Mouse (Mus musculus) hindbrain, postnatal 0 days (tissue): ENCODE results near the gene Elobl. TPM values are rescaled to one million over a fixed set of nuclear protein-coding genes. Genes with fewer than 3 reads are reported as not detected.

Experiments
- ATAC-seq: fragments of 200-750 bp; cut with Nextera tagmentation; 2 replicates; pipeline ENCODE4 v1.8.0; 2017; ENCODE audit warnings: mild to moderate bottlenecking, moderate TSS enrichment, moderate library complexity
- DNase-seq: peaks from one replicate; pipeline ENCODE4 v3.0.0-alpha.2; 2015; ENCODE audit warnings: low spot score
- H3K27ac ChIP-seq: fragments of 300-500 bp; sonication (generic); 2 replicates; pipeline ENCODE4 v1.5.1; 2014; ENCODE audit warnings: mild to moderate bottlenecking
- H3K27me3 ChIP-seq: fragments of 300-500 bp; sonication (generic); 2 replicates; pipeline ENCODE4 v1.6.1; 2014; ENCODE audit warnings: low read length, mixed read lengths; ENCODE audit not compliant: insufficient read depth
- H3K36me3 ChIP-seq: fragments of 300-500 bp; sonication (generic); 2 replicates; pipeline ENCODE4 v1.6.1; 2014; ENCODE audit warnings: low read length, mixed read lengths; ENCODE audit not compliant: insufficient read depth
- H3K4me1 ChIP-seq: fragments of 300-500 bp; sonication (generic); 2 replicates; pipeline ENCODE4 v1.6.1; 2014; ENCODE audit warnings: antibody characterized with exemption, low read length, mixed read lengths; ENCODE audit not compliant: insufficient read depth
- H3K4me2 ChIP-seq: fragments of 300-500 bp; sonication (generic); 2 replicates; pipeline ENCODE4 v1.6.1; 2014; ENCODE audit warnings: low read depth, mild to moderate bottlenecking, low read length, moderate library complexity, mixed read lengths
- H3K4me3 ChIP-seq: fragments of 300-500 bp; sonication (generic); 2 replicates; pipeline ENCODE4 v1.5.1; 2014; ENCODE audit warnings: low read length
- H3K9ac ChIP-seq: fragments of 300-500 bp; sonication (generic); replicated peaks from 2 replicates; pipeline ENCODE4 v1.6.1; 2014; ENCODE audit warnings: mild to moderate bottlenecking, low read length, moderate library complexity, mixed read lengths
- H3K9me3 ChIP-seq: fragments of 300-500 bp; sonication (generic); 2 replicates; pipeline ENCODE4 v1.6.1; 2016; ENCODE audit warnings: low read length, mixed read lengths
- CTCF ChIP-seq: IDR thresholded peaks from 2 replicates; pipeline ENCODE4 v1.5.1; 2016; ENCODE audit warnings: antibody characterized with exemption, control low read depth, low read depth
- WGBS: fragments of 180-500 bp; shearing (Covaris S2); extraction: QIAGEN DNeasy Blood & Tissue Kit; methylation state at CpG from one replicate; pipeline ENCODE4 v1.1.7; 2014; 5-methylcytosine and 5-hydroxymethylcytosine counted together
- polyA plus RNA-seq: library from polyadenylated mRNA; unstranded; fragments of >200 nt; fragmentation: Nextera tagmentation; extraction: Ambion mirVana; gene quantifications from 2 replicates; pipeline ENCODE4 v1.2.1, GENCODE M21; 2015
- total RNA-seq: library from RNA; depleted of rRNA; stranded (reverse); fragments of >200 nt; gene quantifications from 2 replicates; pipeline ENCODE4 v1.2.3, GENCODE M21; 2014; rRNA removed

Gene Elobl
- total and polyA plus RNA-seq, 2 experiments from 2014 or later, result not detected

GRCm38 (mm10) chr11:88931692-88932530, 34.8 kb downstream of the Elobl start:
- no peak for TF ChIP-seq CTCF
- Histone ChIP-seq H3K27ac (no peak overlapping the region), H3K4me1 (no peaks in the 10 kb centered on the region), H3K27me3 (no peaks in the 10 kb centered on the region), H3K9ac (no peak overlapping the region), H3K36me3 (peaks cover 35% of the 10 kb centered on the region), H3K4me2 (no peak overlapping the region), H3K4me3 (no peak overlapping the region), H3K9me3 (no peaks in the 10 kb centered on the region)
- WGBS, result 71% methylated on average over 14 of the region's 14 CpGs
- DNase-seq, result no peak
- no peak for ATAC-seq

DNA sequence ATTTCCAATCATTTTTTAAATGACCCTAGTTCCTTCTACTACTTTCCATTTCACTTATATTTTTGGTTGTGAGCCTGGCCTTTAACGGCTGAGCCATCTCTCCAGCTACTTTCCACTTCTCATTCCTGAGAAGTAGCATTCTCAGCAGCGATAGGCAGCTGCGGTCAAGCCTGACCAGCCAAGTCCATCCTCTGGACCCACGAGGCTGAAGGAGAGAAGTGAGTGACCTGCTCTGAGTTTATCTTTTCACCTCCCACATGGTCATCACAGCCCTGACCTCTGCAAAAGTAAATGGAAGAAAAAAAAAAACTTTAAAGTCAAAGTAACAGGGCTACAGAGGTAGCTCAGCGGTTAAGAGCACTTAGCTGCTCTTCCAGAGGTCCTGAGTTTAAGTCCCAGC, 40.2 kb downstream of the Elobl start:
- Histone ChIP-seq H3K36me3 (peaks cover 30% of the 10 kb centered on the region), H3K9ac (no peak overlapping the region), H3K27me3 (no peaks in the 10 kb centered on the region), H3K4me1 (no peaks in the 10 kb centered on the region), H3K9me3 (no peaks in the 10 kb centered on the region), H3K27ac (no peak overlapping the region), H3K4me3 (no peak overlapping the region), H3K4me2 (no peak overlapping the region)
- DNase-seq (no peak), ATAC-seq (no peak)
- WGBS, result 90% methylated on average over 5 of the region's 5 CpGs
- TF ChIP-seq CTCF, result no peak

Other genes with a start within 250 kb of the Elobl start
- gene Msi2, start 248.4 kb downstream of the Elobl start, total RNA-seq, result 165 and 170 TPM in 2 replicates
- gene Msi2, start 248.4 kb downstream of the Elobl start, polyA plus RNA-seq, result 33.0 and 36.8 TPM in 2 replicates
- 38.7 and 51.5 TPM in 2 replicates for gene Akap1, start 102.3 kb downstream of the Elobl start, total RNA-seq
- 19.5 and 20.8 TPM in 2 replicates for gene Akap1, start 102.3 kb downstream of the Elobl start, polyA plus RNA-seq
- 21.3 and 26.0 TPM in 2 replicates for gene Scpep1, start 11.5 kb downstream of the Elobl start, total RNA-seq
- 32.4 and 33.3 TPM in 2 replicates for gene Scpep1, start 11.5 kb downstream of the Elobl start, polyA plus RNA-seq
- 21.7 and 29.0 TPM in 2 replicates for gene Coil, start 3.3 kb upstream of the Elobl start, total RNA-seq
- gene Coil, start 3.3 kb upstream of the Elobl start, polyA plus RNA-seq, result 22.8 and 24.7 TPM in 2 replicates
- gene Trim25, start 32.4 kb upstream of the Elobl start, total RNA-seq, result 0.97 and 4.6 TPM in 2 replicates
- 5.3 and 6.2 TPM in 2 replicates for gene Trim25, start 32.4 kb upstream of the Elobl start, polyA plus RNA-seq
- gene Dgke, start 99.9 kb upstream of the Elobl start, total RNA-seq, result 32.6 and 33.5 TPM in 2 replicates
- gene Dgke, start 99.9 kb upstream of the Elobl start, polyA plus RNA-seq, result 14.6 and 14.7 TPM in 2 replicates
- not detected in 2 replicates for gene Gm525, start 106.9 kb upstream of the Elobl start, total RNA-seq
- 0.48 and 0.63 TPM in 2 replicates for gene Gm525, start 106.9 kb upstream of the Elobl start, polyA plus RNA-seq